Comparison of ENCODE assay signal across 8 mouse cellular contexts in the genomic region with DNA sequence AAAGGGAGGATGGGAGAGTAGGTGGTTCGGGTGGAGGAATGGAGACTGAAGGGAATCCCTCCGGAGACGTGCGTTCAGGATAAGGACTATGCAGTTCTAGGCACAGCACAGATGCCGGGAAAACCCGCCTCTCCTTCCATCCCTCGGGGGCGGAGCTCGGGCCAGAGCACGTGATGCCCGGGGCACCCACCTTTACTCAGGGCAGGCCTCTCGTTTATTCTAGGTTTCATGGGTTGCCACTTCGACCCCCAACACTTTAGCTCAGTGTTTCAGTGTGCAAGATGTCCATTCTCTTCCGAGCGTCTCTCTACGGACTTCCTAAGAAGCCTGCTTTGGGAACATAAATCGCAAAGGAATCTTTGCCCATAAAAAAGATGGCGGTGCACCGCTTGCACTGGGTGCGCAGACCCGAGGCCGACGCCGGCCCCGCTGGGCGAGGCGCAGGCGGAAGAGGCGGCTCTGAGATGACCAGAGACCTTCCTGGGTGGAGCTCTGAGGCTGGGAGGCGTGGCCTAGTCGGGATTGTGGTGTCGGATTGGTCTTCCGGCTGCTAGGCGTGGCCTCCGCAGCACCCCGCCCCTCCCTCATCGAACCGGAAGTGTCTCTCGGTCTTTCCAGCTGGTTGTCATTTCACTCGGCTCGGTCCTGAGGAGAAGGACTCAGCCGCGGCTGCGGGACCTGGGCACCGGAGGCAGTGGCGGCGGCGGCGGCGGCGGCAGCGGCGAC. TPM values are rescaled to one million over a fixed set of nuclear protein-coding genes. Genes with fewer than 3 reads are reported as not detected.
DNase-seq lines count a peak whose midpoint lies in the region; ATAC-seq lines count a peak whose summit lies in the region.

No protein-coding gene starts in this region.

- peak; percentile 100 for ATAC-seq in forebrain, embryonic 14.5 days
- ATAC-seq in neural tube, embryonic 15.5 days (ENCODE audit: low FRiP score) = peak; percentile 99

- H3K4me3 ChIP-seq in forebrain, embryonic 14.5 days (ENCODE audit: low read depth, low read length) = peak overlapping the region; percentile 79
- peak overlapping the region; percentile 79 for H3K4me3 ChIP-seq in neural tube, embryonic 15.5 days (replicated peaks)

- H3K27me3 ChIP-seq in forebrain, embryonic 14.5 days (replicated peaks; ENCODE audit: control insufficient read depth, insufficient read depth, low read length) = no peaks in the 10 kb centered on the region
- no peaks in the 10 kb centered on the region for H3K27me3 ChIP-seq in neural tube, embryonic 15.5 days (replicated peaks)

- intact Hi-C loops in heart, postnatal 14 days (cut with DNase I) = loop anchor here (2.0 to 5.0 kb wide), 3 partner anchors 37 to 78 kb away; no protein-coding TSS in a partner anchor

- WGBS in forebrain, embryonic 14.5 days = under 1% methylated on average over 53 of the region's 53 CpGs
- WGBS in neural tube, embryonic 15.5 days = under 1% methylated on average over 53 of the region's 53 CpGs

- peak overlapping the region; percentile 93 for H3K9ac ChIP-seq in forebrain, embryonic 14.5 days (ENCODE audit: low read length)
- peak overlapping the region; percentile 86 for H3K9ac ChIP-seq in neural tube, embryonic 15.5 days (replicated peaks)

- no peaks in the 10 kb centered on the region for H3K36me3 ChIP-seq in forebrain, embryonic 14.5 days (ENCODE audit: control insufficient read depth, insufficient read depth, low read length)
- H3K36me3 ChIP-seq in neural tube, embryonic 15.5 days = no peaks in the 10 kb centered on the region

- H3K9me3 ChIP-seq in forebrain, embryonic 14.5 days (replicated peaks; ENCODE audit: control insufficient read depth, low read length) = no peaks in the 10 kb centered on the region
- H3K9me3 ChIP-seq in neural tube, embryonic 15.5 days (replicated peaks) = no peaks in the 10 kb centered on the region

- H3K4me2 ChIP-seq in forebrain, embryonic 14.5 days (ENCODE audit: low read length) = peak overlapping the region; percentile 71
- peak overlapping the region; percentile 77 for H3K4me2 ChIP-seq in neural tube, embryonic 15.5 days

- H3K27ac ChIP-seq in forebrain, embryonic 14.5 days (ENCODE audit: low read depth, low read length) = peak overlapping the region; percentile 94
- peak overlapping the region; percentile 97 for H3K27ac ChIP-seq in neural tube, embryonic 15.5 days (replicated peaks)

- peaks cover 20% of the 10 kb centered on the region for H3K4me1 ChIP-seq in forebrain, embryonic 14.5 days (ENCODE audit: control insufficient read depth, insufficient read depth, low read length)
- peaks cover 22% of the 10 kb centered on the region for H3K4me1 ChIP-seq in neural tube, embryonic 15.5 days

- peak; percentile 98 for DNase-seq in ES-CJ7 (ENCODE audit: low read depth, low spot score)
- DNase-seq in cerebellum, adult 11 months = peak; percentile 100
- DNase-seq in forebrain, embryonic 14.5 days (ENCODE audit: low spot score) = peak; percentile 100
- DNase-seq in heart, postnatal 14 days = peak; percentile 98 to 99
- peak; percentile 100 for DNase-seq in layer of hippocampus, adult 11-12 months (ENCODE audit: low spot score)
- peak; percentile 99 to 100 for DNase-seq in lung, adult 18-20 months
- peak; percentile 99 for DNase-seq in testis, postnatal 14 days (ENCODE audit: low spot score)

RNA-seq across cellular contexts. Expression of gene Cpeb4, which starts 1.6 kb away (rescaled TPM):
- polyA plus RNA-seq in forebrain, embryonic 14.5 days (2014; fragmentation: Nextera tagmentation; extraction: Ambion mirVana) = 18.5 and 23.9 TPM in 2 replicates
- 10 to 100 TPM; 82.8 to 94.9 TPM for total RNA-seq in heart, postnatal 14 days (2021)
- 13.6 and 17.0 TPM in 2 replicates for polyA plus RNA-seq in neural tube, embryonic 15.5 days (2015; fragmentation: Nextera tagmentation; extraction: Ambion mirVana)

Comparison
In these comparisons a context has a peak if more than half of its experiments do, and no peak if none do; other contexts are left out.
1. Peak in every context shown above with its lines: DNase-seq, ATAC-seq, H3K4me3 ChIP-seq and H3K27ac ChIP-seq.